Mouse (Mus musculus) layer of hippocampus, adult 11-12 months (tissue): Measurements from ENCODE around the gene Pla1a.

Experiments used
- DNase-seq: peaks from one replicate; pipeline ENCODE4 v3.0.0; 2022; ENCODE audit warnings: low spot score

Pla1a gene

DNA sequence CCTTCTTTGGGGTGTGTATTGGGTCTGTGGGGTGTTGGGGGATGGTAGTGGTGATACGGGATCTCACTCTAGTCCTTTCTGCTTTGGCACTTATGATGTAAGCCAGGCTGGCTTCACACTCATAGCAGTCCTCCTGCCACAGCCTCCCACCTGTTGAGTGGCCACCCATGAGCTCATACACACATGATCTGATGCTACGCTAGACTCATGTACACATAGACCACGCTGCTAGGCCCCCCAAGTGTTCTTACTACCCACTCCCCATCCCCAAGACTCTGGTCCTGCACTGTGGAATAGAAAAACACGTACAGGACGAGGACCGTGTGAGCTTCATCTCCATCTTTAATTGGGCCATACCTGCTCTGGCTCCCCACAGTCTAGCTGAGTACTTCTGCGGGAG lies 63.9 kb downstream of the Pla1a start:
- DNase-seq = no peak

DNA sequence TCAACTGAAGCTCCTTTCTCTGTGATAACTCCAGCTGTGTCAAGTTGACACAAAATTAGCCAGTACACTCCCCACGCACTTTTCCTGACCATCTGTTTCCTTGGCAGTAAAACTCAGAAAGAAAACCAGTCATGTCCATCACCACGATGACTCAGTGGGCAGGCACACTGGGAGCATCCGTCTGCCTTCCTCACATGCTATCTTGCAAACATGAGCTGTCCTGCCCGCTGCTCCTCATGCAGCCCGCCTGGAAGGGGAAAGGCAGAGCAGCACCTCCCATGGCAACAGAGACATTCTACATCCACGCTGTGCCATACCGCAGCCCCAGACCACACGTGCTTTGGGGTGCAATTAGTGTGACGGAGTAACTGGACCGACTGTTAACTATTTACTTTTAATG lies 64.6 kb downstream of the Pla1a start:
- peak; percentile 52 for DNase-seq

DNA sequence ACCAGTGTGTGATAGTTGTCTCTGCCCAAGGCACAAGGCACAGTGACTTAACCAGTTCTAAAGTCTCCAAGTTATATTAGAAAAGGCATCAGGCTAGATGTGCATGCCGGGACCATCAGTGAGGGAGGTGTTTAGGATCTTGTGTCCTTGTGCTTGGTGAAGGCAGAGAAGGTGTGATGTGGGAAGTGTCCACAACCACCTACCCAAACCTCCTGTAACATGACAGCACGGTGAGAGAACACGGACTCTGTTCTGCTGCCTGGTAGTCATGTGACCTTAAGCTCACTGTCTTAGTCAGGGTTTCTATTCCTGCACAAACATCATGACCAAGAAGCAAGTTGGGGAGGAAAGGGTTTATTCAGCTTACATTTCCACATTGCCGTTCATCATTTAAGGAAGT lies 66.7 kb downstream of the Pla1a start:
- DNase-seq = no peak

DNA sequence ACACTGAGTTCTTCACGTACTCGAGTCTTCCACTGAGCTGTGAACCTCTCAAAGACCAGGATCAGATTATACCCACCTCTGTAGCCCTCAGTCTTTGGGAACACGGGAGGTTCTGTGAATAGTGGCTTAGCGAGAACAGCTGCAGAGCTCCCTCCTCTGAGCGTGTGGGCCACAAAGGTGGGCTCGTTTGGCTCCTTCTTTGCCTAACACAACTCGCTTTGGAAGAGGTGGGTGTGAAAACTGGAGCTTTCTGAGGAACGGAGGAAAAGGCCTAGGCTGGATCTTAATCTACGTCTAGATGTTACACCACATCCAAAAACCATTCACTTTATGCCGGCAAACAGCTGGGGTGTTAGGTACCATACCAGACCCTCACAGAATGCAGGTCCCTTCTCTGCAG lies 67.6 kb downstream of the Pla1a start:
- no peak for DNase-seq

DNA sequence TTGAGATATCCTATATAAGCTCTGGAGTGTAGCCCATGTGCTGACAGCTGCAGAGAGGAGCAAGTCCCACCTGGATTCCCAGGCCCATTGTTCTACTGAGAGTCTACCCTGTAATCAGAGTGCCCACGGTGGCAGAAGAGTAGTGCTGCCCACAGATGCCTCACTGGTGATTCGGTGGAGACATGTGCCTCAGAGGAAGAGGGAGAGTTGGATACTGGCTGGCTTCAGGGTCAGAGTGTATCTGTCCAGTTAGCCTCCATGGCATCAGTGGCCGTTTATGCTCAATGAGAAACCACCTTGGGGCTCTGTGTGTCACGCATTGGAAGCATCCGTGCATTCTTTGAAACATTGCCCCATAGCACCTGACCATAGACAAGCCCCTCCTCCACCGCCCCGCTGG lies 69.3 kb downstream of the Pla1a start:
- DNase-seq = no peak

DNA sequence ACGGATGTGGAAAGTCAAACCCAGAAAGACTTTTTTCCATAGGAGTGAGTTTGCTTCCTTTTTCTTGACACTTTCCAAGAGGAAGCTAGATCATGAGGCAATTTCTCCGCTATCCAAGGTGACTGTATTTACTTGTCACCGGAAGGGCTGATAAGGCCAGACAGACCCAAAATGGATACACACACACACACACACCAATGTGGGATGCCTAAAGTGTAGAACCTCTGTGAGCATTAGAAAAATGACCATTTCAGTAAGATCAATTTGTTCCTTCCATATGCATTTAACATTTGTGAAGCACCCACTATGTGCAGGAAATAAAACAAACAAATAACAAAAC lies 69.7 kb downstream of the Pla1a start:
- no peak for DNase-seq

DNA sequence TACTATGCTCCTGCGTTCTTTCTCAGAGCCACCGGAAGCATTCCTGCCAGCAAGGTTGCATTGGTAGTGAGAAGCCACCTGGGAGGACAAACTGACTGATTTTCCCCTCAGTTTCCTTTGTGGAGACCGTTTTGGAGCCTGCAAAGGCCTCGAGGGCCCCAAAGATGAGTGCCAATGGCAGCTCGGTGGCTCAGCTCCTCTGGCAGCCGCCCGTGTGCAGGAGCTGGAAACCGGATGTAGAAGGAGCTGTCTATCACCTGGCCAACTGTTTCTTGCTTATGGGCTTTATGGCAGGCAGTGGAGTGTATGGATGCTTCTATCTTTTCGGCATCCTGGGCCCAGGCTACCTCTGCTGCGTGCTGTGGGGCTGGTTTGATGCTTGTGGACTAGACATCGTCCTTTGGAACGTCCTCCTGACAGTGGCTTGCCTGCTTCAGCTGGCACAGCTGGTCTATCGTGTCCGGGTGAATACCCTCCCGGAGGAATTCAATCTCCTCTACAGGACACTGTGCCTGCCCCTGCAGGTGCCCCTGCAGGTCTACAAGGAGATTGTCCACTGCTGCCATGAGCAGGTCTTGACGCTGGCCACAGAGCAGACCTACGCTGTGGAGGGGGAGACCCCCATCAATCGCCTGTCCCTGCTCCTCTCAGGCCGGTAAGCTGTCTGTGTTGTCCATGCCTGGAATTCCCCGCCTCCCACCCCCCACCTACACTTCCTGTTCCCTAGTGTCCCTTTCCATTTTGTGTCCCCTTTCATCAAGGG lies 70.3 kb downstream of the Pla1a start:
- no peak for DNase-seq

DNA sequence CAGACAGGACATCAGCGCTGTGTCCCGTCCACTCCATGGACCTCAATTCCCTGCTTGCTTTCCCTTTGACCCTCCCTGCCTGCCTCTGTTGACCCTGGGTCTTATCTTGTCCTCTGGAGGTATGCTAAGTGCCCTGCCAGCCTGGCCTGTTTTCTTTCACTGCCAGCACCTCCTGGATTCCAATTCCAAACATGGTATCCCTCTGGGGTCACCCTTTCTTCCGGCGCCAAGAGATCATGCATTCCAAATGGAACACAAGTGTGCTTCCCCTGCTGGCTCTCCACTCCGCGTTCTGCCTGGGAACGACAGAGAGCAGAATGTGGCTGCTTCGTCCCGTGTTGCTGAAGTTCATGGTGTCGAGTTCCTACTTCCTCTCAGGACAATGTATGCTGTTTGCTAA lies 71.0 kb downstream of the Pla1a start, which contains the start of gene Popdc2:
TSS of gene Popdc2 (plus strand) at position 277 of the 400 bp plus-strand sequence.
- no peak for DNase-seq

DNA sequence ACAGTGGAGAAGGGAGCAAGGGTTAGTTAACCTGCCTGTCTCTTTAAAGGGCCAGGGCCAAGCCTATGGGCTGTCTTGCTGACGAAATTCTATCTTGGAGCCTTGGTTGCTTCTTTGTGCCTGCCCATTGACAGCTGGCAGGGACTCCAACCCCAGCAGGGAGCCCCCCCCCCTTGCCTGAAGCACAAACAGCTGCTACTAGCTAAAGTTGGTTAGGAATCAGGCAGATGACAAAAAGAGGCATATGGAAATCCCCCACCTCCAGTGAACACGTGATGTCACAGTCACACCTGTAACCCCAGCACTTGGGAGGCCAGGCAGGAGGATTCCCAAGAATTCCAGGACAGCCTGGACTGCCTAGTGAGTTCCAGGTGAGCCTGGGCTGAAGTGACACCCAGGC lies 72.6 kb downstream of the Pla1a start:
- no peak for DNase-seq

DNA sequence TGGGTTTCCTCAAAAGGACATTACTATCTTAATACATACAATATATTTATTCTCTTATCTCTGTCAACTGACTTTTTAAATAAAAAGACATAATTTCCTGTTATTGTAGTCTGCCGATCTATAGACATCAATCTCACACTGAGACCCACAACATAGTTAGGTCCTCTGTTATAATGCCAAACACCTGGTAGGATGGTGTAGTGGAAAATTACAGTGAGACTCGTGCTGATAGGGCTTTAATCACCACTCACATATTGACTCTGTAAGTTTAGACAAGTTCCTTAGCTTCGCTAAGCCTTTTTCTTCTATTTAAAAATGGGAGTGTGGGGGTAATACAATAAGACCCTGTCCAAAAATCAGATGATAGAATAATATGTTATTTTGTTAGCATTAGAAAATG lies 73.1 kb downstream of the Pla1a start:
- DNase-seq = no peak

DNA sequence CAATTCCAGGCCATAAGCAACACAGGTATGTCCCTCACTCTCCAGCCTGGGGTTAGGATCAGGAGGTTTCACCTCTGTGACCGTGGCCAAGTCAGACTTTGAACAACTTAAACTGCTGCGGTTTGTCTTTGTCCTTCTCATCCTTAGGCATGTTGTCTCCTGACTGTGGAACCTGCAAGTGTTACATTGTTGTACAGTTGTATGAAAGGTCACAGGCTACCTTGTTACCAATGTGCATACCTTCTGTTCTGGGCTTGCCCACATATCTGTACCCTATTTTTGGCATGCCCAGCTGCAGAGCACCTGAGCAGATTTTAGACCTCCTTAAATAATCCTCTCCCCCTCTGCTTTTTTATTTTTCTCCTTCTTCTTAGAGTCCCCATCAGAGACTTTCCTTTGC lies 73.7 kb downstream of the Pla1a start:
- no peak for DNase-seq

DNA sequence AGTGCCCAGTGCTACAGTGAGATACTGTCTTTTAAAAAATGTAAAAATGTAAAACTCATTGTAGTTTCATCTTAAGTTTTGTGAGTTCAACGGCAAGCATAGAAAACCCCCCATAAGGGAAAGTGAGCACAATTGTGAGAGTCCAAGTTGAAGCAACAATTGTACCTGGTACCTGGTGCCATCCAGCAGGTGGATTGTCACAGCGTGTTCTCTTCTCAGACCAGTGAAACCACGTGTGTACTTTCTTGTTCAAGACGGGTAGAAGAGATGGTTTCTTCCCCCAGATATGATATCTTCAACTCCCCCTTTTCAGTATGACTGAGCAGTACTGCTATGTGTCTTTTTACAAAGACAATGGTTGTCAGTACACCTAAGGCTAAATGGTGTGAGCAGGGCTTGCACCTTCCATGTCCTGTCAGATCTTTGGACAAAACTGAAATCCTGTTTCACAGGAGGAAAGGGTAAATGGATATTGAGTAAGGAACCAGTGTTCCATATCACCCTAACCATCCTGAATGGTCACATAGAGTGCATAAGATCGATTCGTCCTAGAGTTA lies 74.6 kb downstream of the Pla1a start:
- DNase-seq = no peak

DNA sequence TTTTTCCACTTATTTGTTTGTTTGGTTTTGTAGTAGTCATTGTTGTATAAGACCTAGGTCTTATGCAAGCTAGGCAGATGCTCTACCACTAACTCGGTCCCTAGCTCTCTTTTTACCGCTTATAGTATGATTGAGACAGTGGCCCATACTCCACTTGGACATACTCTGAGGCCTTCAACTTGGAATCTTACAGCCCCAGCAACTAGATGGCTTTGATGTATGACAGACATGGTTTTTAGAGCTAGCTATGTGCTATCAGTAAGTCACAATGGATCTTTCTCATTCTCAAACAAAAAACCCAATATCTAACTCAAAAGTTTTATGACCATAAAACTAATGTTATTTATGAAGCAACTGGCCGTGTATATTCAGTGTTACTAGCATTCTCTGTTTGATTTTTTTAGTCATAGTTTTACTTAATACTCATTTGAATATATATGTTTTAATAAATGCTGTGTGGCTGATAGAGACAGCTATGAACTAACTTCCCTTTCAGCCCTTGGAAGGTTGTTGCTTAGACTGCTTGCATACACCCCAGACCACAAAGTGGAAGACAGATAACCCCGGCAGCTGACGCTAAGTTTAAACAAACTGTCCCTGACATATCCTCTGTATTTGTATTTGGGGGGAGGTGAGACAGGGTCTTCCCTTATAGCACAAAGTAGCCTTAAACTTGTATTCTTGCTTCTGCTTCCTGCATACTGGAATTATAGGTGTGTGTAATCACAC lies 78.6 kb downstream of the Pla1a start:
- no peak for DNase-seq

DNA sequence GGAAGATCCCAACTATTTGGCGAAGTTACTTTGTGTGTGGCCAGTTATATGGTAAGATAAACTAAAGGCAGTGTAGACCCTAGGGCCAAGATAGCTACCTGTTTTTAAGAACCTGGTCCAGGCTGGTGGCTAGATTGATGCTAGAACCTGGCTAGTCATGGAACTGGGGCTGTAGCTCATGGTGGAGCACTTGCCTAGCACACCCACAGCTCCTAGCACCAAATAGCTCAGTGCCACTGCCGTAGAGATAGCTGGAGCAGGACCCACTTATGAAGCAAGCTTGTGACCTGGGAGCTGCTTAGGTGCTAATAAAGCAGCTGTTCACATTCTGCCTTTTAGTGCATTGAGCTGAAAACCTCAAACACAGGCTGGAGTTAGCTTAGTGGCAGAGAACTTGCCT lies 79.3 kb downstream of the Pla1a start:
- DNase-seq = no peak

DNA sequence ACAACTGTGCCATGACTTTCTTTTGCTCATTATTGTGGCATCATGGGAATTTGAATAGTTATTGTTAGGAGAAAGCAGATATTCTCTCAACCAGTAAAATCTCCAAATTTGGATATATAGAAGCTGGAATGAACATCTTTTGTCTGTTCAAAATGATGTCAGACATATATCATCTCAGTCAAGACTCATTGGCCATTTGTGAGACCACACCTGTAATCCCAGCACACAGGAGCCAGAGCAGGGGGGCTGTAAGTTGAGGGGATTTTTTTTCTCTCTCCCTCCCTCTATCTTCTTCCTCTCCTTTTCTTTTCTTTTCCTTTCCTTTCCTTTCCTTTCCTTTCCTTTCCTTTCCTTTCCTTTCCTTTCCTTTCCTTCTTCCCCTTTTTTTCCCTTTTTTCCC lies 80.1 kb downstream of the Pla1a start:
- no peak for DNase-seq

DNA sequence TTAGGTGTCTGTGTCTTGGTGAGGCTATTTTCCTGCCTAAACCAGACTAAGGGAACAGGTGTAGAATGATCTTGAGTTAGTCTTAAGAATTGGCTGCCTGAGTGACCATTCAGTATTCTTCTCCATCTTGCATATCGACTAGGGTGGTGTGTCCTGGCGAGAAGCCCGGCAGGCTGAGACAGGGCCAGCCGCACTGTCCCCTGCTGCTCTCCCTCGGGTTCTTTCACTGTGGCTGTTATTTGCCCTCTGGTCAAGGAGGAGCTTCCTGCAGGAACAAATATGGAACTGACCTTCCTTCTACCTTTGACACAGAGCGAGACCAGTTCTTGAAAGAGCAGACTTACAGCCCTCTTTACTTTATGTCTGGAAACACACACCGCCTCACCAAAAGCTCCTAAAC lies 80.9 kb downstream of the Pla1a start:
- DNase-seq = no peak

DNA sequence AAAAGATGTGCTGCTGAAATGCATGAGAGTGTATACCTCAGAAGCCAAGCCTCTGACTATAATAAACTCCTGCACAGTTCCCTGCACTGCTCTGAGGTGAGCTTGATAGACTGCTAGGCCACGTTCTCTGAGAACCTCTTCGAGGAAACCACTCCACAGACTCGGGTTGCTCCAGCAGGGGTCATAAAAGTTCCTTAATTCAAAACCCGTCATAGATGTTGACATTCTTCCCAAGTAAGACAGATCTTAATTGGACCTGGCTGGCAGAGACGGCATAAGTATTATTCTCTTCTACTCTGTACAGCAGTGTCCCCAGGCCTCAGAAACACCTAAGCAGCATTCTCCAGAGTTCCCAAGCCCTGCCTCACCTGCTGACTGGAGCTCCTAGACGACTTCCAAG lies 82.0 kb downstream of the Pla1a start:
- DNase-seq = no peak

DNA sequence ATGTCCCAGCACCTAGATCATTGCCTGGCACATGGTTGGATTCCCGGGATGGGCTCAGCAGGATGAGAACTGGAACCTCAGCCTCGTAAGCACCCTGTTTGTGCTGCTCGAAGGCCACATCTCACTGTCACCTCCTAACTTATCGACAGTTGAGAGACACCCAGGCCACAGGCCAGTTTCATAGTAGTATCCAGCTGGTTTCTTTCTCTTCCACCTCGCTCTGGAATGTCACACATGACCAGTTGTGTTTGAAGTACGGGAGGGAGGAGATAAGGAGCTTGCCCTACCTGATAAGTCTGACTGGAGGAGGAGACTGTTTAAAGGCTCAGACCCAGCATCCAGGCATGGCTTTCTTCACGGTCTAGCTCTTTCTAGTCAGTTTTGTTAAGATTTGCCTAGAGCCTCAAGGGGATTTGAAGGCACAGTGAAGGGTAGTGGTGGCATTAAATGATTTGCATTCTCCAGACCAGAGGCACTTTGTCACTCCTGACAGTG lies 82.5 kb downstream of the Pla1a start:
- DNase-seq = no peak

DNA sequence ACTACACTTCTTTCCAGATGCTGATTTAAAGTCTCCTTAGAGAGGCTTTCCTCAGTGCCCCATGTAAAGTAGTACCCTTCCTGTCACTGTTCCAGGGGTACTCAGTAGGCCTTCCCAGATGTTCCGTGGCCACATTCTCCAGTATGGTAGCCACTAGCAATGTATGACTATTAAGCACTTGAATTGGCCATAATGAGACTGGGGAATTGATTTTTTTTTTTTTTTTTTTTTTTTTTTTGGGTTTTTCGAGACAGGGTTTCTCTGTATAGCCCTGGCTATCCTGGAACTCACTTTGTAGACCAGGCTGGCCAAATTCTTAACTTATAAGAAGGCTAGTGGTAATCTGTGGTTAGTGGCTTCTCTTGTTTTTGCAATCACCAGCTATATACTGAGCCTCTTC lies 83.1 kb downstream of the Pla1a start:
- no peak for DNase-seq

DNA sequence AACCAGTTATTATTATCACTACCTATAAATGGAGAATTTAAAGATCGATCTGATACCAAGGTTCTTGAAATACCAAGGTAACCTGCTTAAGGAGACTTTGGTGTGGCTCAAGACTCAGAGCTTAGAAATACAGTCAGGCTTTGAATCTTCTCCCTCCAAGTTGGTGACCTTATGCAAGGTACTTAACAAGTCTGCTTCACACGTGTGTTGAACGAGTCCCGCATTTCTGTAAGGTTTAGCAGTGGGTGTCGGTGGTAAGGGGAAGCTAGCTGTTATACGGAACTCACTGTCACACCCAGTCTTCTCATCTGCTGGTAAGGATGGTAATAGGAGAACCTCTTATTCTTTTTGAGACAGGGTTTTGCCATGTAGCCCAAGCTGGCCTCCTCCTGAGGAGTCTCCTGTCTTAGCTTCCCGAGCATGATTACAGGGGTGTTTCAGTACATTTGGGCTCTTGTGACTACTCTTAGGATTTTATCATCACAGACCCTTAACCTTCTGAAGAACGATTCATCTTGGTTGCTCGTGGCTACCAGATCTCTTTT lies 84.7 kb downstream of the Pla1a start:
- DNase-seq = no peak

DNA sequence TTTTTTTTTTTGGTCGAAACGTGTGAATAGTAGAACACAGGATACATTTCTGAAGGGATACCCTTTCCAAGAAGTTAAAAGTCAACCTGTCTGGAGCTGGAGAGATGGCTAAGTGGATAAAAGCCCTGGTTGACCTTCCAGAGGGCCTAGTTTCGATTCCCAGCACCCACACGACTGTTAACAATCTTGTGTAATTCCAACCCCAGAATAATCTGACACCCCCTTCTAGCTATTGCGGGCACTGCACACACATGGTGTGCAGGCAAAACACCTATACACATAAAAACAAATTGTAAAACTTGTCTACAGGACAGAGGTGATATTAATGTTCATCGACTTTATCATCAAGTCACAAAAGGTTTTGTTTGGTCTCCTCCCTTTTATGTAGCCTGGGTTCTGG lies 85.4 kb downstream of the Pla1a start:
- DNase-seq = no peak

DNA sequence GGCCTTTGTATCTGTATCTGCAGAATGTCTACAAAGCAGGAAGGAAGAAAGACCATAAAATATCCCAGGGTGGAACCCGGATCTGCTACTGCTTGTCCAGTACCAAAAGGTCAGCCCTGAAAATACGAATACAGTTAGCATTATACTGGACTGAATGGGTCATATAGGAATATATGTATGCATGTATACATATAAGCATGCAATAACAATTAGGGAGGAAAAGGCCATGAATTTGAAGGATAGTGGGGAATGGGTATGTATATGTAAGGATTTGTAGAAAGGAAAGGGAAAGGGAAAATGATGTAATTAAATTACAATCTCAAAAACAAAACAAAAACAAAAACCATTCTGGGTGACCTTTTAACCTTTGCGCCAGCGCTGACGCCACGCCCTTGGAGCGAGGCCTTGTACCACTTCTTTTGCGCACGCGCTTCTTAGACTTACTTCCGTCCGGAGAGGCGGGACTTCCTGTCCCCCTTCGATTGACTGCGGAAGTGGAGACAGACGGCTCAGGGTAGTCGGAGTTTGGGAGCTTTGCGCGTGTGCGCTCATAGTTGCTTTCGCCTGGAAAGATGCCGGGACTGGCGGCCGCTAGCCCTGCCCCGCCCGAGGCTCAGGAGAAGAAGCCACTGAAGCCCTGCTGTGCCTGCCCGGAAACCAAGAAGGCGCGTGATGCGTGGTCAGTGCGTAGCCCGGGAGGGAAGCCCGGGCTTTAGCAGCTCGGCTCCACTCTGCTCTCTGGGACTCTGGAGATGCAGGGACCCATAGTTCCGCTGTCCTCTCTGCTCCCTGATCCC lies 86.2 kb downstream of the Pla1a start, which contains the start of the genes Cox17 and Gm21987:
TSS of gene Cox17 (plus strand) at position 463 of the 797 bp plus-strand sequence.
TSS of gene Gm21987 (plus strand) at position 512 of the 797 bp plus-strand sequence.
- peak; percentile 95 for DNase-seq
